ENCODE assay signal across 13 mouse cellular contexts in the genomic region with DNA sequence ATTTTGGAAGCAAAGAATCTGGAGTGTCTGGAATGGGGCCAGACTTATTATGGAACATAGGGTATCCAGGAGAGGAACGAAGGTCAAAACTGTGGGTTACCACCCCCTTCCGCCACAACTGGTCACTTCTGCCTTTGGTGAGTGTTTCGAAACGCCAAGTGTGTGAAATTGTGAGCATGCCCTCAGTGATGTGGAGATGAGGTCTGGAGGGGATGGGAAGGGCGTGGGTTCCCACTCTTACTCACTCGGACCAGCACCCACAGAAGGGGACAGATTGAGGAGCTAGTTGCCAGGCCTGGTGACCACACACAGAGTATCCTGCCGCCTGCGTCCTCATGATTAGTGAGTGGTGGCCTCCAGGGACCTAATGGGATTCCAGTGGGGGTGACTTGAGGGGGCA. TPM values are rescaled to one million over a fixed set of nuclear protein-coding genes. Genes with fewer than 3 reads are reported as not detected.
DNase-seq lines count a peak whose midpoint lies in the region; ATAC-seq and TF ChIP-seq lines count a peak whose summit lies in the region.
"Had no signal": no experiment of that assay in that cellular context is flagged by ENCODE, and none has a peak within 500 bp of the region (broad histone marks: within the 10 kb centered on the region; RNA-seq: fewer than 3 reads in every experiment).

A gene (plus strand): TSS at position 216 of the 400 bp plus-strand sequence.

- peak; percentile 79 for ATAC-seq in granulocyte monocyte progenitor cell, adult 5-6 weeks (replicated peaks; ENCODE audit: poor library complexity, severe bottlenecking)
- ATAC-seq: forebrain, postnatal 0 days; inflammation-experienced regulatory T-cells, adult 6 months had no signal

- H3K4me1 ChIP-seq in bone marrow macrophage, adult 2 months (ENCODE audit: control insufficient read depth, insufficient read depth, low read length), result peaks cover 49% of the 10 kb centered on the region

- H3K4me3 ChIP-seq in layer of hippocampus, adult 2 months, result no peak within 1 kb of the TSS
- peak within 1 kb of the TSS; percentile 77 for H3K4me3 ChIP-seq in bone marrow macrophage, adult 2 months (ENCODE audit: insufficient read depth, low read length)
- H3K4me3 ChIP-seq: embryonic facial prominence, embryonic 12.5 days; liver, embryonic 13.5 days; myocyte had no signal

- TF ChIP-seq POLR2A in bone marrow macrophage, adult 2 months (IDR thresholded peaks at IDR 0.05; ENCODE audit: borderline replicate concordance, low read depth, low read length), result no peak

- TF ChIP-seq CTCF in layer of hippocampus, adult 2 months (conservative IDR thresholded peaks at IDR 0.05), result no peak
- TF ChIP-seq CTCF in bone marrow macrophage, adult 2 months (IDR thresholded peaks at IDR 0.05; ENCODE audit: low read depth, low read length), result no peak

- no peak for DNase-seq in layer of hippocampus, adult 2 months (ENCODE audit: low spot score in 2 of 2)
- no peak for DNase-seq in layer of hippocampus, adult 18-20 months (ENCODE audit: low spot score in 2 of 2)
- DNase-seq in lung, postnatal 36 days, result peak; percentile 68
- DNase-seq in right cerebral cortex, postnatal 10 days (ENCODE audit: low spot score in 2 of 2), result no peak
- no peak for DNase-seq in right cerebral cortex, adult 2 months (ENCODE audit: low spot score in 2 of 2)
- DNase-seq: forebrain, postnatal 0 days; liver, embryonic 13.5 days; thymus, postnatal 25 days had no signal

- H3K27ac ChIP-seq in layer of hippocampus, adult 2 months, result peak within 1 kb of the TSS; percentile 46; the same call in 1 of the 2 replicates
- H3K27ac ChIP-seq in bone marrow macrophage, adult 2 months (ENCODE audit: insufficient read depth, low read depth, low read length), result peak within 1 kb of the TSS; percentile 92
- H3K27ac ChIP-seq: embryonic facial prominence, embryonic 12.5 days; liver, embryonic 13.5 days had no signal

RNA-seq across cellular contexts. Expression of the gene that starts here (rescaled TPM):
- total RNA-seq in layer of hippocampus, adult 2 months (2021), result 1 to 10 TPM; 3.1 to 3.9 TPM
- total RNA-seq in layer of hippocampus, adult 18-20 months (2021), result 1 to 10 TPM; 3.2 to 4.5 TPM
- 539 and 588 TPM in 2 replicates for polyA plus RNA-seq in bone marrow macrophage, adult 2 months (2012; ENCODE audit: insufficient read depth, insufficient read length, missing spikeins)
- total RNA-seq in granulocyte monocyte progenitor cell, adult 5-6 weeks (2014; fragmentation: Nextera tagmentation), result 0.38 and 0.49 TPM in 2 replicates
- 0.26 and 0.69 TPM in 2 replicates for total RNA-seq in granulocyte monocyte progenitor cell, adult 5-6 weeks (2017)

Comparison
In these comparisons a context has a peak if more than half of its experiments do, and no peak if none do; other contexts are left out.
1. Peak in ATAC-seq in granulocyte monocyte progenitor cell, adult 5-6 weeks; RNA of the gene not detected or under 1 TPM.